Mouse (Mus musculus) stomach, embryonic 15.5 days (tissue): Measurements from ENCODE around the gene Saxo2. TPM values are rescaled to one million over a fixed set of nuclear protein-coding genes. Genes with fewer than 3 reads are reported as not detected.

Experiments used
- ATAC-seq: fragments of 200-750 bp; cut with Nextera tagmentation; 2 replicates; pipeline ENCODE4 v1.8.0; 2017; ENCODE audit warnings: low read depth, moderate number of reproducible peaks, moderate TSS enrichment; ENCODE audit not compliant: insufficient read depth, low FRiP score
- H3K27ac ChIP-seq: fragments of 300-500 bp; sonication (generic); 2 replicates; pipeline ENCODE4 v1.5.1; 2015; ENCODE audit warnings: mild to moderate bottlenecking, inconsistent platforms
- H3K27me3 ChIP-seq: fragments of 300-500 bp; sonication (generic); replicated peaks from 2 replicates; pipeline ENCODE4 v1.6.1; 2015; ENCODE audit warnings: inconsistent platforms
- H3K36me3 ChIP-seq: fragments of 300-500 bp; sonication (generic); 2 replicates; pipeline ENCODE4 v1.6.1; 2015; ENCODE audit warnings: inconsistent platforms
- H3K4me1 ChIP-seq: fragments of 300-500 bp; sonication (generic); 2 replicates; pipeline ENCODE4 v1.6.1; 2015; ENCODE audit warnings: inconsistent platforms
- H3K4me2 ChIP-seq: fragments of 300-500 bp; sonication (generic); 2 replicates; pipeline ENCODE4 v1.6.1; 2015; ENCODE audit warnings: mild to moderate bottlenecking, inconsistent platforms
- H3K4me3 ChIP-seq: fragments of 300-500 bp; sonication (generic); replicated peaks from 2 replicates; pipeline ENCODE4 v1.5.1; 2015; ENCODE audit warnings: inconsistent platforms
- H3K9ac ChIP-seq: fragments of 300-500 bp; sonication (generic); 2 replicates; pipeline ENCODE4 v1.6.1; 2015; ENCODE audit warnings: inconsistent platforms
- H3K9me3 ChIP-seq: fragments of 300-500 bp; sonication (generic); 2 replicates; pipeline ENCODE4 v1.6.1; 2016; ENCODE audit warnings: inconsistent platforms
- WGBS: fragments of 180-500 bp; shearing (Covaris S2); methylation state at CpG from one replicate; pipeline ENCODE4 v1.1.7; 2015; 5-methylcytosine and 5-hydroxymethylcytosine counted together
- polyA plus RNA-seq: library from polyadenylated mRNA; unstranded; fragments of >200 nt; fragmentation: Nextera tagmentation; extraction: Ambion mirVana; gene quantifications from 2 replicates; pipeline ENCODE4 v1.2.1, GENCODE M21; 2015

Saxo2 gene
- polyA plus RNA-seq, 1 experiment from 2014 or later, result 4.3 TPM

DNA sequence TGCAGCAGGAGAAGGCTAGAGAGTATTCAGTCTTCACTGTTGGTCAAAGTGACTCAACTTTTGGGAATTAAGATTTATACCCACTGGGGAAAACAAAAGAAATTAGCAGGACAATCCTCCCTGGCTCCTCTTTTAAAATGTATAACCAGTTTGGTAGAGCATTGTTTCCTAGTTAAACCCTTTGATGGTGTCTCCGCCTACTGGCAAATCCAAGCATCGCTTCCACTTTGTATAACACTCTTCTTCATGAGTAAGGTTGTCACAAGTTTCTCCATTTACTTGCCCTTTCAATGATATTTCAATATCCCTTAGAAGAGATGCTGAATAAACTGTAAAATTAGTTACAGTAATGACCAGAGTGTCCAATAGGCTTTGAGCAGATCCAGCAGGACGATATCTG lies 38.7 kb downstream of the Saxo2 start:
- Histone ChIP-seq H3K9me3 (no peaks in the 10 kb centered on the region), H3K27ac (no peak overlapping the region), H3K4me2 (no peak overlapping the region), H3K9ac (no peak overlapping the region), H3K27me3 (no peaks in the 10 kb centered on the region), H3K36me3 (no peaks in the 10 kb centered on the region), H3K4me1 (no peaks in the 10 kb centered on the region), H3K4me3 (no peak overlapping the region)
- ATAC-seq, result no peak
- 66% methylated on average over 3 of the region's 3 CpGs for WGBS

DNA sequence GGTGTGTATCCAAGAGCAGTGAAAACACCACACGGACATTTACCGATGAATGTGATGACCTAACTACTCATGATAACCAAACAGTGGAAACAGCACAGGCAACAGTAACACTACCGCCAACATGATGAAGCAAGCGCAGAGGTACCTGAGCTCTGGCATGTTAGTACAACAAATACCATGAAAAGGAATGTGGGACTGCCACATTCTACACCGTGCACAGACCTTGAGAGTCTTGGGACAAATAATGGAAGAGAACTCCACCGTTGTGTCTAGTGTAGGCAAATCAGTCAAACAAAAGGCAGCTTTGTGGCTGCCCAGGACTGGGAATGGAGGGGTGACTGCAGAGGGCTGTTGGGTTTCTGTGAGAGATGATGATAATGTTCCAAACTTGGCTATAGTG lies 42.9 kb downstream of the Saxo2 start:
- 72% methylated on average over 6 of the region's 6 CpGs for WGBS
- Histone ChIP-seq H3K27ac (no peak overlapping the region), H3K4me3 (no peak overlapping the region), H3K9me3 (no peaks in the 10 kb centered on the region), H3K36me3 (no peaks in the 10 kb centered on the region), H3K4me1 (no peaks in the 10 kb centered on the region), H3K4me2 (no peak overlapping the region), H3K9ac (no peak overlapping the region), H3K27me3 (no peaks in the 10 kb centered on the region)
- ATAC-seq, result no peak

DNA sequence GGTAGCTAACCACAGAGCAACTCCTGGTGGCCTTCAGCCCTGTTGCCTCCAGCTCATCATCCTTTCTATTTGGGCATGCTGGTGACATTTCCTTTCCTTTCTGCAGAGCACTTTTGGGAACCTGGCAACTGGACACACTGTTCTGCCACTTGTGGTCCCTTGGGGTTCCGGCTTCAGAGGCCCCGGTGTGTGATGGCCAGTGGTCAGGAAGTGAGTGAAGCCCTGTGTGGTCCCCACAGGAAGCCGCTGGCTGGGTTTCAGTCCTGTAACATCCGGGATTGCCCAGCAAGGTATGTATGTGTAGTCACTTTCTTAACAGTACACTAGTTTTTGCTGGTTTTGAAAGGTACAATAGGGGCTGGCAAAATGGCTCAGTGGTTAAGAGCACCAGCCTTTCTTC lies 46.3 kb downstream of the Saxo2 start:
- no peaks in the 10 kb centered on the region for H3K36me3 ChIP-seq
- 81% methylated on average over 4 of the region's 4 CpGs for WGBS

DNA sequence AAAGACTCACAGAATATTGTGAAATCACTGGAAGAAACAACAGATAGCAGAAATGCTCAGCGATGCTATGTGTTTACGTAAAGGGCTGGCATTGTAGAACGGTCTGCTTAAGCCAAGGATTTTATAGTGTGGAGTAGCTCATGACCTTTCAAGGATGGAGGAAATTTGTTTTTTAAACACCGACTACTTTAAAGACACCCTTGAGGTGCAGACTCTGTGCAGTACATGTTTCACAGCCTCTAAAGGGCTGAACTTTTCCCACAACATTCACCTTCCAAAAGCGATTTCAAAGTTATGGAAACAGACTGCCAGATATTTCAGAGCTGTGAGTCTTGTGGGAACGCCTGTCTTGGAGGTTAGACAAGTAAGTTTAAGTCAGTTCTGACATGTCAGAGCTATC lies 57.4 kb downstream of the Saxo2 start:
- H3K27ac ChIP-seq, result no peak overlapping the region
- H3K36me3 ChIP-seq, result no peaks in the 10 kb centered on the region
- H3K27me3 ChIP-seq, result no peaks in the 10 kb centered on the region
- no peak for ATAC-seq
- WGBS, result 61% methylated on average over 6 of the region's 6 CpGs
- H3K9me3 ChIP-seq, result no peaks in the 10 kb centered on the region
- no peak overlapping the region for H3K4me2 ChIP-seq
- no peak overlapping the region for H3K9ac ChIP-seq
- H3K4me3 ChIP-seq, result no peak overlapping the region
- no peaks in the 10 kb centered on the region for H3K4me1 ChIP-seq

More for the DNA sequence above, 46.3 kb downstream of the Saxo2 start:
- Histone ChIP-seq H3K4me3 (no peak overlapping the region), H3K27me3 (no peaks in the 10 kb centered on the region), H3K9me3 (no peaks in the 10 kb centered on the region), H3K4me2 (no peak overlapping the region), H3K4me1 (no peaks in the 10 kb centered on the region), H3K27ac (no peak overlapping the region), H3K9ac (no peak overlapping the region)
- ATAC-seq, result no peak

Other genes with a start within 250 kb of the Saxo2 start
- gene Efl1, start 86 bp upstream of the Saxo2 start, polyA plus RNA-seq, result 22.7 and 23.3 TPM in 2 replicates
- gene Mex3b, start 218.8 kb upstream of the Saxo2 start, polyA plus RNA-seq, result 8.4 and 8.8 TPM in 2 replicates